31 mouse cellular contexts compared by ENCODE assay signal in the genomic region with DNA sequence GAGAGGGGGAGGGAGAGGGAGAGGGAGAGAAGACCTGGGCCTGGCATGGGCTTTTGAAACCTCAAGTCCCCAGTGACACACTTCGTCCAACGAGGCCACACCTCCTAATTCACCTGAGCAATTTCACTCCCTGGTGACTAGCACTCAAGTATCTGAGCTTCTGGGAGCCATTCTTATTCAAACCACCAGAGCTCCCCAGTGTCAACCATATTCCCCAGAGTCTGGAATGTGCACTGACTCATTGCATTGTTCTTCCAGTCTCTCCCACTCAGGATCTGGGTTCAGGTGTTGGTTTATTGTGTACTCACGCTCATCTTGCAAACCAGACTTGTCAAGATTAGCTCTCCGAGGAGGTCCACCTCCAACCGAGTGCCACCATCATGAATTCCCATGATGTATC.
"Had no signal": no experiment of that assay in that cellular context is flagged by ENCODE, and none has a peak within 500 bp of the region (broad histone marks: within the 10 kb centered on the region; RNA-seq: fewer than 3 reads in every experiment).

No protein-coding gene starts in this region.

- H3K4me2 ChIP-seq: limb, embryonic 12.5 days; limb, embryonic 13.5 days; limb, embryonic 15.5 days; liver, embryonic 11.5 days; liver, embryonic 12.5 days; liver, embryonic 13.5 days; liver, embryonic 15.5 days; lung, embryonic 14.5 days; lung, embryonic 15.5 days; midbrain, embryonic 11.5 days; midbrain, embryonic 12.5 days; midbrain, embryonic 13.5 days; midbrain, embryonic 15.5 days had no signal

- H3K27ac ChIP-seq: limb, embryonic 10.5 days; limb, embryonic 12.5 days; limb, embryonic 13.5 days; limb, embryonic 15.5 days; liver, embryonic 12.5 days; liver, embryonic 13.5 days; liver, embryonic 14.5 days; liver, embryonic 15.5 days; lung, embryonic 15.5 days; macrophage; midbrain, embryonic 10.5 days; midbrain, embryonic 12.5 days; midbrain, embryonic 13.5 days; midbrain, embryonic 15.5 days had no signal

- H3K4me1 ChIP-seq: limb, embryonic 10.5 days; limb, embryonic 12.5 days; limb, embryonic 13.5 days; limb, embryonic 15.5 days; liver, embryonic 12.5 days; liver, embryonic 13.5 days; liver, embryonic 15.5 days; lung, embryonic 15.5 days; megakaryocyte, embryonic 14.5 days; midbrain, embryonic 10.5 days; midbrain, embryonic 12.5 days; midbrain, embryonic 13.5 days; midbrain, embryonic 15.5 days had no signal

- H3K36me3 ChIP-seq: limb, embryonic 10.5 days; limb, embryonic 12.5 days; limb, embryonic 13.5 days; limb, embryonic 15.5 days; liver, embryonic 12.5 days; liver, embryonic 13.5 days; liver, embryonic 15.5 days; lung, embryonic 15.5 days; midbrain, embryonic 10.5 days; midbrain, embryonic 12.5 days; midbrain, embryonic 13.5 days; midbrain, embryonic 15.5 days had no signal

- H3K9me3 ChIP-seq: limb, embryonic 10.5 days; limb, embryonic 15.5 days; liver, embryonic 13.5 days; liver, embryonic 15.5 days; lung, embryonic 15.5 days had no signal

- DNase-seq: left cerebral cortex, postnatal 4 days; liver; liver, embryonic 13.5 days; liver, postnatal 0 days; lung, adult 18-20 months; lung, adult 2 months; lung, embryonic 14.5 days; lung, postnatal 10 days; lung, postnatal 14 days; lung, postnatal 36 days; lung, postnatal 4 days; midbrain, embryonic 14.5 days had no signal

- ATAC-seq: liver, embryonic 12.5 days; liver, postnatal 0 days; lung, postnatal 0 days; midbrain, embryonic 13.5 days; midbrain, embryonic 15.5 days; midbrain, embryonic 16.5 days had no signal

- H3K4me3 ChIP-seq: limb, embryonic 10.5 days; limb, embryonic 12.5 days; limb, embryonic 13.5 days; limb, embryonic 15.5 days; liver, embryonic 12.5 days; liver, embryonic 13.5 days; liver, embryonic 15.5 days; lung, embryonic 15.5 days; megakaryocyte, embryonic 14.5 days; midbrain, embryonic 10.5 days; midbrain, embryonic 12.5 days; midbrain, embryonic 13.5 days; midbrain, embryonic 15.5 days; myocyte had no signal

- H3K27me3 ChIP-seq: limb, embryonic 12.5 days; limb, embryonic 13.5 days; limb, embryonic 15.5 days; liver, embryonic 12.5 days; liver, embryonic 13.5 days; liver, embryonic 15.5 days; lung, embryonic 15.5 days; megakaryocyte, embryonic 14.5 days; midbrain, embryonic 12.5 days; midbrain, embryonic 13.5 days; midbrain, embryonic 15.5 days had no signal

- H3K9ac ChIP-seq: limb, embryonic 12.5 days; limb, embryonic 13.5 days; limb, embryonic 15.5 days; liver, embryonic 12.5 days; liver, embryonic 13.5 days; liver, embryonic 14.5 days; liver, embryonic 15.5 days; liver, postnatal 0 days; lung, embryonic 14.5 days; lung, embryonic 15.5 days; midbrain, embryonic 12.5 days; midbrain, embryonic 13.5 days; midbrain, embryonic 15.5 days had no signal
